Mouse (Mus musculus) midbrain, postnatal 0 days (tissue): ENCODE measurements around the gene Evx2. TPM values are rescaled to one million over a fixed set of nuclear protein-coding genes. Genes with fewer than 3 reads are reported as not detected.

Experiments
- ATAC-seq: fragments of 200-750 bp; cut with Nextera tagmentation; 2 replicates; pipeline ENCODE4 v1.8.0; 2017; ENCODE audit warnings: moderate number of reproducible peaks, mild to moderate bottlenecking, moderate TSS enrichment, moderate library complexity; ENCODE audit not compliant: low FRiP score
- DNase-seq: peaks from one replicate; pipeline ENCODE4 v3.0.0-alpha.2; 2015; ENCODE audit warnings: low spot score
- H3K27ac ChIP-seq: fragments of 300-500 bp; sonication (generic); 2 replicates; pipeline ENCODE4 v1.5.1; 2014; ENCODE audit warnings: low read depth, mild to moderate bottlenecking, low read length, mixed read lengths
- H3K27me3 ChIP-seq: fragments of 300-500 bp; sonication (generic); 2 replicates; pipeline ENCODE4 v1.6.1; 2014; ENCODE audit warnings: low read length, control low read depth, mixed read lengths; ENCODE audit not compliant: insufficient read depth
- H3K36me3 ChIP-seq: fragments of 300-500 bp; sonication (generic); 2 replicates; pipeline ENCODE4 v1.6.1; 2014; ENCODE audit warnings: low read length, control low read depth, mixed read lengths; ENCODE audit not compliant: insufficient read depth
- H3K4me1 ChIP-seq: fragments of 300-500 bp; sonication (generic); 2 replicates; pipeline ENCODE4 v1.6.1; 2014; ENCODE audit warnings: mild to moderate bottlenecking, control low read depth, antibody characterized with exemption, low read length, mixed read lengths; ENCODE audit not compliant: insufficient read depth
- H3K4me2 ChIP-seq: fragments of 300-500 bp; sonication (generic); 2 replicates; pipeline ENCODE4 v1.6.1; 2014; ENCODE audit warnings: low read depth, mild to moderate bottlenecking, low read length, mixed read lengths; ENCODE audit not compliant: poor library complexity, severe bottlenecking
- H3K4me3 ChIP-seq: fragments of 300-500 bp; sonication (generic); 2 replicates; pipeline ENCODE4 v1.5.1; 2014; ENCODE audit warnings: low read depth, mild to moderate bottlenecking, low read length, moderate library complexity
- H3K9ac ChIP-seq: fragments of 300-500 bp; sonication (generic); replicated peaks from 2 replicates; pipeline ENCODE4 v1.6.1; 2014; ENCODE audit warnings: mild to moderate bottlenecking, low read length, moderate library complexity, mixed read lengths; ENCODE audit not compliant: poor library complexity, severe bottlenecking
- H3K9me3 ChIP-seq: fragments of 300-500 bp; sonication (generic); 2 replicates; pipeline ENCODE4 v1.6.1; 2016; ENCODE audit warnings: low read length, control low read depth
- CTCF ChIP-seq: IDR thresholded peaks from 2 replicates; pipeline ENCODE4 v1.5.1; 2016; ENCODE audit warnings: antibody characterized with exemption, mild to moderate bottlenecking
- WGBS: fragments of 180-500 bp; shearing (Covaris S2); extraction: QIAGEN DNeasy Blood & Tissue Kit; methylation state at CpG from one replicate; pipeline ENCODE4 v1.1.7; 2014; 5-methylcytosine and 5-hydroxymethylcytosine counted together
- microRNA-seq: library from miRNA; unstranded; fragments of <30 nt; microRNA quantifications from one replicate; pipeline ENCODE4, GENCODE M21; 2016; ENCODE audit warnings: borderline number of aligned reads
- polyA plus RNA-seq: library from polyadenylated mRNA; unstranded; fragments of >200 nt; fragmentation: Nextera tagmentation; extraction: Ambion mirVana; gene quantifications from 2 replicates; pipeline ENCODE4 v1.2.1, GENCODE M21; 2015
- total RNA-seq: library from RNA; depleted of rRNA; stranded (reverse); fragments of >200 nt; gene quantifications from 2 replicates; pipeline ENCODE4 v1.2.3, GENCODE M21; 2014; rRNA removed

Gene Evx2
- total and polyA plus RNA-seq, 2 experiments from 2014 or later: 0.33 to 4.2 TPM

- Histone ChIP-seq H3K36me3 (no peaks in the 10 kb centered on the region), H3K4me1 (no peaks in the 10 kb centered on the region), H3K4me3 (no peak overlapping the region), H3K9ac (no peak overlapping the region), H3K4me2 (no peak overlapping the region), H3K9me3 (no peaks in the 10 kb centered on the region; the same call in 1 of the 2 replicates), H3K27me3 (no peaks in the 10 kb centered on the region), H3K27ac (no peak overlapping the region)
- ATAC-seq (no peak), DNase-seq (no peak)
- TF ChIP-seq CTCF: no peak
Measured at GRCm38 (mm10) chr2:74609350-74609749, 50.0 kb downstream of the Evx2 start.

DNA sequence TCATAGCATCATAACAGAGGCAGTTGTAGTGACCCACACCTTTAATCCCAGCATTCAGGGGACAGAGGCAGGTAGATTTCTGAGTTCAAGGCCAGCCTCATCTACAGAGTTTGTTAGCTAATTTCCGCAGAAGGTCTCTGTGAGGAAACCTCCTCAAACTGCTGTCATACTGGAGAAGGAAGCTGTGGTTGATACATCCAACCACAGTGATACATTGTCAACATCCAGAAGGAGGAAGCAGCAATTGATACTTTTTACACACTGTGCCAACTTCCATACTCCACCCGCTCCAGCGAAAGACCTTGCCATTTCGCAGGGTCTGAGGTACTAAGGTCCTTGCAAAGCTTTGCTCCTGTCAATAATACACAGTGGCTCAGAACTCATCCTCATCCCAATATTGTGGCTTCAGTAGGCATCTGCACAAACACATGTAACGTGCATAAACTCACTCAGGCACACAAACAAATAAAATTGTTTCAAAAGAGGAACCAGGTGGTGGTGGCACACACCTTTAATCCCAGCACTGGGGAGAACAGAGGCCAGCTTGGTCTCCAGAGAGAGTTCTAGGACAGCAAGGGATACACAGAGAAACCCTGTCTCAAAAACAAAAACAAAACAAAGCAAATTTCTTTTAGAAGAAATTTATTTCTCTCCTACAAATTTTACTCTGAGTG, 53.1 kb downstream of the Evx2 start:
- ATAC-seq: no peak
- no peak overlapping the region for H3K9ac ChIP-seq
- 86% methylated on average over 5 of the region's 5 CpGs for WGBS
- no peaks in the 10 kb centered on the region for H3K36me3 ChIP-seq
- no peaks in the 10 kb centered on the region for H3K9me3 ChIP-seq
- no peak for DNase-seq
- no peaks in the 10 kb centered on the region for H3K27me3 ChIP-seq
- no peak overlapping the region for H3K4me3 ChIP-seq
- no peak overlapping the region for H3K27ac ChIP-seq
- no peaks in the 10 kb centered on the region for H3K4me1 ChIP-seq
- no peak overlapping the region for H3K4me2 ChIP-seq
- no peak for TF ChIP-seq CTCF

DNA sequence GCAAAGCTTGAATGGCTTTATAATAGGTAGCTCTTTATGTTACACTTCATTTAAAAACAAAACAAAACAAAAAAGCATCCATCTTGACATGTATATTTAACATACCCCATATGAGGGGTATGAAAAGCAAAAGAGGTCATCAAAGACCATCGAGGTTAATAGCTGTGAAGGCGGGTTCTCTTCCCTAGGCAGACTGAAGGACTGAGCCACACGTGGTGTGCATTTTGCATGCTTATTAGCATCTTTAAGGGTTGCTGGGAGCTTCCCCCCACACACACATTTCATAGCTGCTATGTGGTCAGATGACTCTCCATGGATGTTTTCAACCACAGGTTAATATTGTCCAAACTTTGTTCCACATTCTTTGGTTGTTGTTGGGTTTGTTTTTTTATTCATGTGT, 55.3 kb downstream of the Evx2 start:
- Histone ChIP-seq H3K27me3 (no peaks in the 10 kb centered on the region), H3K4me2 (no peak overlapping the region), H3K36me3 (no peaks in the 10 kb centered on the region), H3K9ac (no peak overlapping the region), H3K27ac (no peak overlapping the region), H3K4me3 (no peak overlapping the region), H3K4me1 (no peaks in the 10 kb centered on the region), H3K9me3 (no peaks in the 10 kb centered on the region)
- DNase-seq: no peak
- TF ChIP-seq CTCF: no peak
- WGBS: 32% methylated on average over 3 of the region's 3 CpGs
- ATAC-seq: no peak

Small RNA genes within 50 kb of the gene (microRNA-seq; reads per million reads assigned to microRNA genes)
- gene Gm44463: not detected

Other genes with a start within 250 kb of the Evx2 start
- 54.6 and 76.0 TPM in 2 replicates for gene Lnpk, start 80.1 kb downstream of the Evx2 start, total RNA-seq
- gene Lnpk, start 80.1 kb downstream of the Evx2 start, polyA plus RNA-seq: 35.2 and 40.2 TPM in 2 replicates
- gene Hoxd13, start 8.8 kb upstream of the Evx2 start, total RNA-seq: 0.19 TPM in 1 of 2 replicates, not detected in the other
- gene Hoxd13, start 8.8 kb upstream of the Evx2 start, polyA plus RNA-seq: not detected in 2 replicates
- not detected in 2 replicates for gene Hoxd12, start 15.5 kb upstream of the Evx2 start, total RNA-seq
- not detected in 2 replicates for gene Hoxd12, start 15.5 kb upstream of the Evx2 start, polyA plus RNA-seq
- not detected in 2 replicates for gene Hoxd11, start 20.0 kb upstream of the Evx2 start, total RNA-seq
- gene Hoxd11, start 20.0 kb upstream of the Evx2 start, polyA plus RNA-seq: not detected in 2 replicates
- 0.22 TPM in 1 of 2 replicates, not detected in the other for gene Hoxd10, start 32.4 kb upstream of the Evx2 start, total RNA-seq
- gene Hoxd10, start 32.4 kb upstream of the Evx2 start, polyA plus RNA-seq: not detected in 2 replicates
- not detected in 2 replicates for gene Hoxd9, start 38.2 kb upstream of the Evx2 start, total RNA-seq
- not detected in 2 replicates for gene Hoxd9, start 38.2 kb upstream of the Evx2 start, polyA plus RNA-seq
- 0.05 TPM in 1 of 2 replicates, not detected in the other for gene Hoxd8, start 45.1 kb upstream of the Evx2 start, total RNA-seq
- not detected in 2 replicates for gene Hoxd8, start 45.1 kb upstream of the Evx2 start, polyA plus RNA-seq
- 11.6 TPM in 1 of 2 replicates, not detected in the other for gene Hoxd3, start 52.4 kb upstream of the Evx2 start, total RNA-seq
- gene Hoxd3, start 52.4 kb upstream of the Evx2 start, polyA plus RNA-seq: not detected in 2 replicates
- gene Hoxd4, start 52.4 kb upstream of the Evx2 start, total RNA-seq: 1.2 TPM in 1 of 2 replicates, not detected in the other
- not detected in 2 replicates for gene Hoxd4, start 52.4 kb upstream of the Evx2 start, polyA plus RNA-seq
- gene Gm28230, start 67.2 kb upstream of the Evx2 start, total RNA-seq: not detected in 2 replicates
- not detected in 2 replicates for gene Gm28230, start 67.2 kb upstream of the Evx2 start, polyA plus RNA-seq
- gene Hoxd1, start 103.4 kb upstream of the Evx2 start, total RNA-seq: not detected in 2 replicates
- gene Hoxd1, start 103.4 kb upstream of the Evx2 start, polyA plus RNA-seq: not detected in 2 replicates
- gene Mtx2, start 166.2 kb upstream of the Evx2 start, total RNA-seq: 114 and 125 TPM in 2 replicates
- 146 and 151 TPM in 2 replicates for gene Mtx2, start 166.2 kb upstream of the Evx2 start, polyA plus RNA-seq